Mouse (Mus musculus): ENCODE measurements at regions not wholly inside any gene's neighbourhood (a gene's known extent, or its start where the extent isn't known, plus 50 kb on each side); places are given as distances from the start of the nearest gene placed in this dataset.

DNA sequence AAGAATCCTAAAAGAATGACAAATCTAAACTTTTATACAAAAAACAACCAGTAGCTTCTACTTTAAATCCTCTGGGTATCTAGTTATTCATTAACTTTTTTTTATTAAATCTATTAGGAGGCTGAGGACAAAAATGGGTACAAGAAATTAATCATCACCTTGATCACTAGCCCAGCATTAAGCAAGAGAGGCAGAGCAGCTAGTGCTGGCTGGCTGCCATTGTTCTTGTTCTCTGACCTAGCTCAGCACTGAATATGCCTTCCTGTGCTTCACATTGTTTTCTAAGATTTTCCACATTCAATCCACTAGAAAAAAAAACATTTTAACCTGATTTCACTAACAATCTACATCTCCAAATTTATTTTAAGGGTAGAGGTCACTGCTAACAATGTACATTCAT, 325.6 kb upstream of the Arhgap42 start:
- H3K4me3 ChIP-seq (replicated peaks; ENCODE audit: low read length): no peak overlapping the region
- ATAC-seq (ENCODE audit: low FRiP score, low read depth) (no peak), DNase-seq (ENCODE audit: low spot score) (no peak)
- no peaks in the 10 kb centered on the region for H3K9me3 ChIP-seq (ENCODE audit: control insufficient read depth, low read length)
- TF ChIP-seq POLR2A (IDR thresholded peaks at IDR 0.05; ENCODE audit: borderline replicate concordance, extremely low read depth, insufficient read depth, insufficient read length): no peak
- no peaks in the 10 kb centered on the region for H3K4me1 ChIP-seq (ENCODE audit: control insufficient read depth, insufficient read depth, low read length)
- H3K36me3 ChIP-seq (ENCODE audit: control insufficient read depth, insufficient read depth, low read length): no peaks in the 10 kb centered on the region
- H3K4me2 ChIP-seq (replicated peaks; ENCODE audit: low read depth, low read length, severe bottlenecking): no peak overlapping the region
- H3K9ac ChIP-seq (ENCODE audit: low read depth, low read length, severe bottlenecking): no peak overlapping the region
- no peaks in the 10 kb centered on the region for H3K27me3 ChIP-seq (ENCODE audit: control insufficient read depth, insufficient read depth, low read length)
- H3K27ac ChIP-seq (replicated peaks; ENCODE audit: low read depth, low read length): no peak overlapping the region

DNA sequence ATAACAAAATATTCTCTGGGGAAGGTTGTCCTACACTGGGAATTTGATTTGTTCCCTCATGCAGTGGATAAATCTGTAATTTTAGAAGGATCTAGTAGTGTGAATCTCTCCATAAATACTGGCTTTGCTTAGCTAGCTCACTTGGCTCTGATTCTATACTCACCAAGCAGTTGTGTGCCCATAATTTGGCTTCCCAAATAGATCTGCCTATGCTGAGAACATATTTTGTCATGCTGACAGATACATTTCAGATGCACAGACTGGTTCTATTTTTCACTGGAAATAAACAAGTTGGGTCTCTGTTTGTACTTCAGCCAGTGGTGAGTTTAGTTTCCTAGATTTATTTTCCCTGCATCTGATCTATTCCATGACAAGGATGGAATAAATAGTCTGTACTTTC, 309.8 kb upstream of the Arhgap42 start:
- ATAC-seq (ENCODE audit: low FRiP score, low read depth): no peak
- H3K4me3 ChIP-seq (replicated peaks; ENCODE audit: low read length): no peak overlapping the region
- no peak for DNase-seq (ENCODE audit: low spot score)
- TF ChIP-seq POLR2A (IDR thresholded peaks at IDR 0.05; ENCODE audit: borderline replicate concordance, extremely low read depth, insufficient read depth, insufficient read length): no peak
- H3K4me2 ChIP-seq (replicated peaks; ENCODE audit: low read depth, low read length, severe bottlenecking): no peak overlapping the region
- no peaks in the 10 kb centered on the region for H3K36me3 ChIP-seq (ENCODE audit: control insufficient read depth, insufficient read depth, low read length)
- H3K27ac ChIP-seq (replicated peaks; ENCODE audit: low read depth, low read length): no peak overlapping the region
- H3K4me1 ChIP-seq (ENCODE audit: control insufficient read depth, insufficient read depth, low read length): no peaks in the 10 kb centered on the region
- no peaks in the 10 kb centered on the region for H3K27me3 ChIP-seq (ENCODE audit: control insufficient read depth, insufficient read depth, low read length)
- H3K9ac ChIP-seq (ENCODE audit: low read depth, low read length, severe bottlenecking): no peak overlapping the region
- no peaks in the 10 kb centered on the region for H3K9me3 ChIP-seq (ENCODE audit: control insufficient read depth, low read length)

DNA sequence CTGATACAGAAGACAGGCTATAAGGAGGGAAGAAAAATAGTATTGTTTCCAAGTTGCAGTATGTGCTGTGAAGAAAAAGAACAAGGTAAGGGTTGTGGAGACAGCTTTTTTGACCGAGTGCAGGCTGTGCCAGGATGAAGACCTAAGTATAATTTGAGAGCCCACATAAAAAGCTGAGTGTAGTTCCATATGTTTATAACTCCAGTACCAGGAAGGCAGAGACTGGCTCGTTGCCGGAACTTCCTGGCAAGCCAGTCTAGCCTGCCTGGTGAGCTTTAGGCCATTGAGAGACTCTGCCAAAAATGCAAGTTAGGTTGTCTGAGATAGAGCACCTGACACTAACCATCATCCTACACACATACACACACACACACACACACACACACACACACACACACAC, 308.7 kb upstream of the Arhgap42 start:
- Histone ChIP-seq H3K9me3 (ENCODE audit: control insufficient read depth, low read length) (no peaks in the 10 kb centered on the region), H3K4me1 (ENCODE audit: control insufficient read depth, insufficient read depth, low read length) (no peaks in the 10 kb centered on the region), H3K27ac (replicated peaks; ENCODE audit: low read depth, low read length) (no peak overlapping the region), H3K4me2 (replicated peaks; ENCODE audit: low read depth, low read length, severe bottlenecking) (no peak overlapping the region), H3K27me3 (ENCODE audit: control insufficient read depth, insufficient read depth, low read length) (no peaks in the 10 kb centered on the region), H3K4me3 (replicated peaks; ENCODE audit: low read length) (no peak overlapping the region), H3K9ac (ENCODE audit: low read depth, low read length, severe bottlenecking) (no peak overlapping the region), H3K36me3 (ENCODE audit: control insufficient read depth, insufficient read depth, low read length) (no peaks in the 10 kb centered on the region)
- ATAC-seq (ENCODE audit: low FRiP score, low read depth) (no peak), DNase-seq (ENCODE audit: low spot score) (no peak)
- no peak for TF ChIP-seq POLR2A (IDR thresholded peaks at IDR 0.05; ENCODE audit: borderline replicate concordance, extremely low read depth, insufficient read depth, insufficient read length)
- 69% methylated on average over 3 of the region's 3 CpGs for WGBS

DNA sequence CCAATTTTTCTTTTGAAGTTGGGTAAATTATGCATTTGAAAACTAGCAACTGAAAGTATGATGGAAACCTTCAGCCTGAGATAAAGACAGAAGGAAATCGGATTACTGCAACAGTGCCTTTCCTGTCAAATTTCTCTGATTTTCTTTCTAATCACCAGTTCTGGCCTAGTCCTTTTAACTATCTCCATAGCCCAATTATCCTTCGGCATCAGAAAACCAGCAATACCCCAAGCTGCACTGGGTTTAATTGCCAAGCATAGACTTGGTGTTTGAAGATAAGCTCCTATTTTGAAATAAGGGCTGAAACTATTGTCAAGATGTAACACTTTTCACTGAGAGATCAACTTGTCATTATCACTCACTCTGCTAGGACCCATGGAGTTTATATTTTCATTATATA, 308.2 kb upstream of the Arhgap42 start:
- no peaks in the 10 kb centered on the region for H3K27me3 ChIP-seq (ENCODE audit: control insufficient read depth, insufficient read depth, low read length)
- no peak overlapping the region for H3K27ac ChIP-seq (replicated peaks; ENCODE audit: low read depth, low read length)
- WGBS: 82% methylated on average over 2 of the region's 2 CpGs
- no peak for ATAC-seq (ENCODE audit: low FRiP score, low read depth)
- H3K36me3 ChIP-seq (ENCODE audit: control insufficient read depth, insufficient read depth, low read length): no peaks in the 10 kb centered on the region
- no peaks in the 10 kb centered on the region for H3K9me3 ChIP-seq (ENCODE audit: control insufficient read depth, low read length)
- H3K4me2 ChIP-seq (replicated peaks; ENCODE audit: low read depth, low read length, severe bottlenecking): no peak overlapping the region
- H3K4me3 ChIP-seq (replicated peaks; ENCODE audit: low read length): no peak overlapping the region
- DNase-seq (ENCODE audit: low spot score): no peak
- H3K4me1 ChIP-seq (ENCODE audit: control insufficient read depth, insufficient read depth, low read length): no peaks in the 10 kb centered on the region
- no peak overlapping the region for H3K9ac ChIP-seq (ENCODE audit: low read depth, low read length, severe bottlenecking)
- TF ChIP-seq POLR2A (IDR thresholded peaks at IDR 0.05; ENCODE audit: borderline replicate concordance, extremely low read depth, insufficient read depth, insufficient read length): no peak

DNA sequence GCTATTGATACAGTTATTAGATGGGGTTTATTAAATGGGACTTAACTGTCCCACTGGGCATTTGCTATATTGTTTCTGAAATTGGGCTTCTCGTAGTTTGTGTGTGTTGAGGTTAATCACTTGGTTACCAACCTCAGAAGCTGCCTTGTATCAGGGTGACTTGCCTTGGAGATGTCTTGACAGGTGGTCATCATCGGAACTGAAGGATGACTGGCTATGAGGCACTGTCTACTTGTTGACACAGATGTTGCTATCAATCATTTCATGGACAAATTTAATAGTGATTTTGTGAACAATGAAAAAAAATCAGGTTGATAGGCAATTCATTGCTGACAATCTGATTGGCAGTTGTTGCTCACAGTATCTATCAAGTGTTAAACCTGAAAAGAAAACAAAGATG, 261.4 kb upstream of the Arhgap42 start:
- DNase-seq (ENCODE audit: low spot score) (no peak), ATAC-seq (ENCODE audit: low FRiP score, low read depth) (no peak)
- H3K36me3 ChIP-seq (ENCODE audit: control insufficient read depth, insufficient read depth, low read length): no peaks in the 10 kb centered on the region
- 77% methylated on average over 2 of the region's 2 CpGs for WGBS
- no peaks in the 10 kb centered on the region for H3K9me3 ChIP-seq (ENCODE audit: control insufficient read depth, low read length)
- no peak overlapping the region for H3K27ac ChIP-seq (replicated peaks; ENCODE audit: low read depth, low read length)
- no peak overlapping the region for H3K4me2 ChIP-seq (replicated peaks; ENCODE audit: low read depth, low read length, severe bottlenecking)
- H3K9ac ChIP-seq (ENCODE audit: low read depth, low read length, severe bottlenecking): no peak overlapping the region
- H3K27me3 ChIP-seq (ENCODE audit: control insufficient read depth, insufficient read depth, low read length): no peaks in the 10 kb centered on the region
- TF ChIP-seq POLR2A (IDR thresholded peaks at IDR 0.05; ENCODE audit: borderline replicate concordance, extremely low read depth, insufficient read depth, insufficient read length): no peak
- no peaks in the 10 kb centered on the region for H3K4me1 ChIP-seq (ENCODE audit: control insufficient read depth, insufficient read depth, low read length)
- H3K4me3 ChIP-seq (replicated peaks; ENCODE audit: low read length): no peak overlapping the region

DNA sequence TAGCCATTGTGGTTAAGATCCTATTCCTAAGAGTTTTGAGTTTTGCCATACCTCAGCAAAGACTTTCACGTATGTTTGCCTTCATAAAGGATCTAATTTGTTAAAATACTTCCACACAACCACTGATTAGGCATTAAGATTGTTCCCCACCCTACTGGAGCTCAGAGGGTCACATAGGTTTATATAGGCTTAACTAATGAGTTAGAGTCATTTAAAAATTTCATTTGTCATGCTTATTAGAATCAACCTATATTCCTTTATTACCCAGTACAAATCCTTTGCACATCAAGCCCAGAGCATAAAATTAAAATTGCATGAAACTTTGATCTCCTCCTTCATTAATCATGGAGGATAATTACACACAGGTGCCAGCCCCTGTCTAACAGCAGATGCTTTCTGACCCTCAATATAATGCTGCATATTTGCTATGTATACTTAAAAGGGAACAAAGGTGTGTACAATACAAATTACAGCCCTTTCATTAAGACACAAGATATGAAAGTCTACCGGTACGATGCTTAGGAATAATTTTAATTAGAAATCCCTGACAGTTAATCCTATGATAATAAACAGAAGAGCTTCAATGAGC, 254.8 kb upstream of the Arhgap42 start:
- no peak overlapping the region for H3K4me2 ChIP-seq (replicated peaks; ENCODE audit: low read depth, low read length, severe bottlenecking)
- no peaks in the 10 kb centered on the region for H3K4me1 ChIP-seq (ENCODE audit: control insufficient read depth, insufficient read depth, low read length)
- no peak overlapping the region for H3K27ac ChIP-seq (replicated peaks; ENCODE audit: low read depth, low read length)
- H3K27me3 ChIP-seq (ENCODE audit: control insufficient read depth, insufficient read depth, low read length): no peaks in the 10 kb centered on the region
- ATAC-seq (ENCODE audit: low FRiP score, low read depth) (no peak), DNase-seq (ENCODE audit: low spot score) (no peak)
- H3K9me3 ChIP-seq (ENCODE audit: control insufficient read depth, low read length): no peaks in the 10 kb centered on the region
- WGBS: 38% methylated on average over 3 of the region's 3 CpGs
- no peak overlapping the region for H3K4me3 ChIP-seq (replicated peaks; ENCODE audit: low read length)
- TF ChIP-seq POLR2A (IDR thresholded peaks at IDR 0.05; ENCODE audit: borderline replicate concordance, extremely low read depth, insufficient read depth, insufficient read length): no peak
- H3K9ac ChIP-seq (ENCODE audit: low read depth, low read length, severe bottlenecking): no peak overlapping the region
- no peaks in the 10 kb centered on the region for H3K36me3 ChIP-seq (ENCODE audit: control insufficient read depth, insufficient read depth, low read length)
